ENCODE assay signal across 9 mouse cellular contexts in genomic region chr4:44070641-44071040, GRCm38 (mm10). TPM values are rescaled to one million over a fixed set of nuclear protein-coding genes. Genes with fewer than 3 reads are reported as not detected.
A peak's percentile ranks its signal among the peaks of the same experiment; 100 is the strongest.
DNase-seq lines count a peak whose midpoint lies in the region; ATAC-seq lines count a peak whose summit lies in the region.
"Had no signal": no experiment of that assay in that cellular context is flagged by ENCODE, and none has a peak within 500 bp of the region (broad histone marks: within the 10 kb centered on the region; RNA-seq: fewer than 3 reads in every experiment).

No protein-coding gene starts in this region.

- H3K27ac ChIP-seq in forebrain, embryonic 16.5 days (ENCODE audit: low read length): no peak overlapping the region
- H3K27ac ChIP-seq in forebrain, embryonic 12.5 days: no peak overlapping the region
- no peak overlapping the region for H3K27ac ChIP-seq in hindbrain, embryonic 16.5 days (ENCODE audit: low read depth, low read length)
- H3K27ac ChIP-seq in midbrain, embryonic 16.5 days (ENCODE audit: low read length): no peak overlapping the region

- peaks cover 18% of the 10 kb centered on the region for H3K4me1 ChIP-seq in forebrain, embryonic 16.5 days (replicated peaks; ENCODE audit: control insufficient read depth, insufficient read depth, low read length)
- peaks cover 22% of the 10 kb centered on the region for H3K4me1 ChIP-seq in forebrain, embryonic 12.5 days
- H3K4me1 ChIP-seq in hindbrain, embryonic 16.5 days (ENCODE audit: control insufficient read depth, insufficient read depth, low read depth, low read length): peaks cover 18% of the 10 kb centered on the region
- H3K4me1 ChIP-seq in midbrain, embryonic 16.5 days (ENCODE audit: control insufficient read depth, insufficient read depth, low read length): peaks cover 19% of the 10 kb centered on the region

- no peaks in the 10 kb centered on the region for H3K27me3 ChIP-seq in forebrain, embryonic 16.5 days (replicated peaks; ENCODE audit: control insufficient read depth, insufficient read depth, low read length)
- H3K27me3 ChIP-seq in forebrain, embryonic 12.5 days: no peaks in the 10 kb centered on the region; the same call in 1 of the 2 replicates
- no peaks in the 10 kb centered on the region for H3K27me3 ChIP-seq in hindbrain, embryonic 16.5 days (replicated peaks; ENCODE audit: control insufficient read depth, insufficient read depth, low read length)
- no peaks in the 10 kb centered on the region for H3K27me3 ChIP-seq in midbrain, embryonic 16.5 days (ENCODE audit: control insufficient read depth, insufficient read depth, low read depth, low read length)

- peak overlapping the region; percentile 4; the same call in 1 of the 2 replicates for H3K4me2 ChIP-seq in forebrain, embryonic 16.5 days (ENCODE audit: low read length)
- no peak overlapping the region for H3K4me2 ChIP-seq in forebrain, embryonic 12.5 days
- H3K4me2 ChIP-seq in hindbrain, embryonic 16.5 days (ENCODE audit: low read length): peak overlapping the region; percentile 78
- H3K4me2 ChIP-seq in midbrain, embryonic 16.5 days (ENCODE audit: low read length): peak overlapping the region; percentile 58

- no peak overlapping the region; the same call in 1 of the 2 replicates for H3K9ac ChIP-seq in forebrain, embryonic 16.5 days (replicated peaks; ENCODE audit: low read depth, low read length)
- no peak overlapping the region for H3K9ac ChIP-seq in forebrain, embryonic 12.5 days
- peak overlapping the region; percentile 25 for H3K9ac ChIP-seq in hindbrain, embryonic 16.5 days (ENCODE audit: low read depth, low read length)
- H3K9ac ChIP-seq in midbrain, embryonic 16.5 days (ENCODE audit: low read depth, low read length): no peak overlapping the region; the same call in 1 of the 2 replicates

- ATAC-seq in forebrain, embryonic 16.5 days: no peak
- ATAC-seq in forebrain, embryonic 12.5 days (ENCODE audit: low FRiP score): no peak
- no peak for ATAC-seq in hindbrain, embryonic 16.5 days
- no peak for ATAC-seq in midbrain, embryonic 16.5 days
- ATAC-seq in megakaryocyte progenitor cell, adult 5-6 weeks (replicated peaks; ENCODE audit: poor library complexity): no peak

- no peaks in the 10 kb centered on the region for H3K36me3 ChIP-seq in forebrain, embryonic 16.5 days (ENCODE audit: control insufficient read depth, insufficient read depth)
- H3K36me3 ChIP-seq in forebrain, embryonic 12.5 days (replicated peaks): no peaks in the 10 kb centered on the region
- H3K36me3 ChIP-seq in hindbrain, embryonic 16.5 days (ENCODE audit: control insufficient read depth, insufficient read depth, low read length): no peaks in the 10 kb centered on the region
- no peaks in the 10 kb centered on the region for H3K36me3 ChIP-seq in midbrain, embryonic 16.5 days (ENCODE audit: control insufficient read depth, insufficient read depth, low read length)

- 69% methylated on average over 4 of the region's 4 CpGs for WGBS in forebrain, embryonic 16.5 days
- 70% methylated on average over 4 of the region's 4 CpGs for WGBS in forebrain, embryonic 12.5 days
- WGBS in hindbrain, embryonic 16.5 days: 54% methylated on average over 4 of the region's 4 CpGs
- WGBS in midbrain, embryonic 16.5 days: 79% methylated on average over 4 of the region's 4 CpGs

- peak; percentile 30 to 40 for DNase-seq in kidney, postnatal 36 days
- DNase-seq in kidney, postnatal 14 days: no peak
- no peak for DNase-seq in adipocyte (ENCODE audit: low spot score)
- DNase-seq: lung, adult 2 months had no signal

- H3K9me3 ChIP-seq in forebrain, embryonic 16.5 days (ENCODE audit: control insufficient read depth, low read length): no peaks in the 10 kb centered on the region; the same call in 1 of the 2 replicates
- H3K9me3 ChIP-seq in forebrain, embryonic 12.5 days: no peaks in the 10 kb centered on the region
- no peaks in the 10 kb centered on the region for H3K9me3 ChIP-seq in hindbrain, embryonic 16.5 days (ENCODE audit: control insufficient read depth, low read length)
- no peaks in the 10 kb centered on the region for H3K9me3 ChIP-seq in midbrain, embryonic 16.5 days (replicated peaks; ENCODE audit: control insufficient read depth, low read length, poor library complexity, severe bottlenecking)

- H3K4me3 ChIP-seq in forebrain, embryonic 16.5 days (replicated peaks; ENCODE audit: low read length): no peak overlapping the region
- no peak overlapping the region for H3K4me3 ChIP-seq in forebrain, embryonic 12.5 days (replicated peaks)
- H3K4me3 ChIP-seq in hindbrain, embryonic 16.5 days (ENCODE audit: low read length): peak overlapping the region; percentile 87; the same call in 1 of the 2 replicates
- H3K4me3 ChIP-seq in midbrain, embryonic 16.5 days (ENCODE audit: low read depth, low read length): no peak overlapping the region

RNA-seq across cellular contexts. Expression of gene Gne, which starts 13.3 kb away (rescaled TPM):
- polyA plus RNA-seq in forebrain, embryonic 16.5 days (2015; fragmentation: Nextera tagmentation; extraction: Ambion mirVana): 29.2 and 30.6 TPM in 2 replicates
- polyA plus RNA-seq in forebrain, embryonic 12.5 days (2016; fragmentation: Nextera tagmentation; extraction: Ambion mirVana): 20.1 and 21.2 TPM in 2 replicates
- 27.3 and 31.1 TPM in 2 replicates for polyA plus RNA-seq in hindbrain, embryonic 16.5 days (2015; fragmentation: Nextera tagmentation; extraction: Ambion mirVana)
- polyA plus RNA-seq in midbrain, embryonic 16.5 days (2015; fragmentation: Nextera tagmentation; extraction: Ambion mirVana): 29.9 TPM in 2 replicates
- total RNA-seq in megakaryocyte progenitor cell, adult 5-6 weeks (2015): 24.5 and 28.2 TPM in 2 replicates
- total RNA-seq in megakaryocyte progenitor cell, adult 5-6 weeks (2017): 32.7 and 33.6 TPM in 2 replicates

Comparison
In these comparisons a context has a peak if more than half of its experiments do, and no peak if none do; other contexts are left out.
1. DNase-seq: peak in kidney, postnatal 36 days (2 of 2); none in kidney, postnatal 14 days (single experiment) and adipocyte (single experiment).